Mouse (Mus musculus) cerebellum, adult 2 months (tissue): ENCODE results near the gene Amh.

Experiments
- CTCF ChIP-seq: fragments of 200-500 bp; IDR thresholded peaks from 2 replicates; pipeline ENCODE4 v1.5.1; 2011; ENCODE audit warnings: low read depth, mild to moderate bottlenecking, control low read depth, low read length, moderate library complexity, borderline replicate concordance; ENCODE audit not compliant: insufficient read depth
- POLR2A ChIP-seq: fragments of 200-500 bp; IDR thresholded peaks from 2 replicates; pipeline ENCODE4 v1.6.1; 2011; ENCODE audit warnings: low read length, control low read depth, borderline replicate concordance; ENCODE audit not compliant: insufficient read depth

DNA sequence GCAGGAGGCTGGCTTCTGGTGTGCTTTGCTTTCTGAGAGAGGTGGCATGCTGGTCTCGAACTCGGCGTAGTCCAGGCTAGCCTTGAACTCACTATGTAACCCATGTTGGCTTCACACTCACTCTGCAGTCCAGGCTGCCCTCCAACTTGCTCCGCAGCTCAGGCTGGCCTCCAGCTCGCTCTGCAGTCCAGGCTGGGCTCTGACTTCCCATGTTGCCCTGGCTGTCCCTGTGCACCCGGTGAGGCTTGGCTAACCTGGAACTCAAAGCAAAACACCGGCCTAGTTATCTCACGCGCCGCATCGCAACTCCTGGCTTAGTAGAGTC is 50.7 kb downstream of the Amh start:
- TF ChIP-seq CTCF (no peak), POLR2A (no peak)
